ENCODE assay signal across 8 mouse cellular contexts in the genomic region with DNA sequence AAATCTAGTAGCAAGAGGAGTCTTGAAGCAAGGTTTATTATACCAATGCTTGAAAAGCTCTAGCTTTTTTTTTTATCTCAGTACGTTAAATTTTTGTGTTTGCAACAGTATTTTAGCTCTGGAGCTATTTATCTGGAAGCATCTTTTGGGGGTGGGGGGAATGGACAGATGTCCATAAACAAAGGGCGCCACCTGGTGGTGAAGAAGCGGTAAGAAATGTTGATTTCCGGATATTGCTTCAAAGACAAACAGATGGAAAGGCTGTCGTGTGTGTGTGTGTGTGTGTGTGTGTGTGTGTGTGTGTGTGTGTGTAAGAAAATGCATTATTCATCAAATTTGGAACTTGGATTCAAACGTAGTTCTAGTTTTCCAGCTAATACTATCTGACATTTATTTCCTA.
DNase-seq lines count a peak whose midpoint lies in the region; ATAC-seq lines count a peak whose summit lies in the region.

No protein-coding gene starts in this region.

- no peaks in the 10 kb centered on the region for H3K4me1 ChIP-seq in hindbrain, embryonic 10.5 days (replicated peaks)
- H3K4me1 ChIP-seq in hindbrain, embryonic 16.5 days (ENCODE audit: control insufficient read depth, insufficient read depth, low read depth, low read length): no peaks in the 10 kb centered on the region
- no peaks in the 10 kb centered on the region for H3K4me1 ChIP-seq in embryonic facial prominence, embryonic 11.5 days (ENCODE audit: control insufficient read depth, insufficient read depth, low read length)

- no peak overlapping the region for H3K9ac ChIP-seq in hindbrain, embryonic 16.5 days (ENCODE audit: low read depth, low read length)
- no peak overlapping the region for H3K9ac ChIP-seq in embryonic facial prominence, embryonic 11.5 days (replicated peaks; ENCODE audit: low read length)

- no peak for ATAC-seq in hindbrain, embryonic 16.5 days
- ATAC-seq in embryonic facial prominence, embryonic 11.5 days (replicated peaks; ENCODE audit: insufficient number of reproducible peaks, low FRiP score, low TSS enrichment, low read depth): no peak
- no peak for ATAC-seq in erythroid progenitor cell, adult 5-6 weeks (replicated peaks; ENCODE audit: low FRiP score, poor library complexity, severe bottlenecking)

- H3K4me3 ChIP-seq in hindbrain, embryonic 10.5 days: no peak overlapping the region
- no peak overlapping the region for H3K4me3 ChIP-seq in hindbrain, embryonic 16.5 days (ENCODE audit: low read length)
- H3K4me3 ChIP-seq in embryonic facial prominence, embryonic 11.5 days (ENCODE audit: low read depth, low read length): no peak overlapping the region

- peaks cover 14% of the 10 kb centered on the region for H3K27me3 ChIP-seq in hindbrain, embryonic 10.5 days (ENCODE audit: insufficient read depth, poor library complexity, severe bottlenecking)
- H3K27me3 ChIP-seq in hindbrain, embryonic 16.5 days (replicated peaks; ENCODE audit: control insufficient read depth, insufficient read depth, low read length): no peaks in the 10 kb centered on the region
- H3K27me3 ChIP-seq in embryonic facial prominence, embryonic 11.5 days (ENCODE audit: control insufficient read depth, insufficient read depth, low read length): no peaks in the 10 kb centered on the region

- no peaks in the 10 kb centered on the region for H3K36me3 ChIP-seq in hindbrain, embryonic 10.5 days
- no peaks in the 10 kb centered on the region for H3K36me3 ChIP-seq in hindbrain, embryonic 16.5 days (ENCODE audit: control insufficient read depth, insufficient read depth, low read length)
- H3K36me3 ChIP-seq in embryonic facial prominence, embryonic 11.5 days (replicated peaks; ENCODE audit: control insufficient read depth, insufficient read depth, low read depth, low read length): no peaks in the 10 kb centered on the region

- peak; percentile 45 for DNase-seq in hindbrain, embryonic 10.5 days (ENCODE audit: low spot score)
- DNase-seq in CD4-positive helper T cell, adult 2 months (ENCODE audit: low read depth, low spot score): peak; percentile 66
- peak; percentile 56 to 57 for DNase-seq in adrenal gland, adult 18-20 months (ENCODE audit: low spot score in 2 of 2)
- peak; percentile 80 for DNase-seq in embryonic facial prominence, embryonic 11.5 days (ENCODE audit: low spot score)
- peak; percentile 15 for DNase-seq in layer of hippocampus, adult 9-11 months
- peak; percentile 15 for DNase-seq in retina, adult 2 months (ENCODE audit: low read depth, low spot score)

- H3K4me2 ChIP-seq in hindbrain, embryonic 16.5 days (ENCODE audit: low read length): no peak overlapping the region
- H3K4me2 ChIP-seq in embryonic facial prominence, embryonic 11.5 days (ENCODE audit: low read depth, low read length): no peak overlapping the region

- 4% methylated on average over 6 of the region's 6 CpGs for WGBS in hindbrain, embryonic 10.5 days
- WGBS in hindbrain, embryonic 16.5 days: 5% methylated on average over 6 of the region's 6 CpGs
- 8% methylated on average over 6 of the region's 6 CpGs for WGBS in embryonic facial prominence, embryonic 11.5 days

- no peak overlapping the region for H3K27ac ChIP-seq in hindbrain, embryonic 10.5 days
- no peak overlapping the region for H3K27ac ChIP-seq in hindbrain, embryonic 16.5 days (ENCODE audit: low read depth, low read length)
- no peak overlapping the region for H3K27ac ChIP-seq in embryonic facial prominence, embryonic 11.5 days (replicated peaks; ENCODE audit: low read depth, low read length)

- H3K9me3 ChIP-seq in hindbrain, embryonic 10.5 days: no peaks in the 10 kb centered on the region
- H3K9me3 ChIP-seq in hindbrain, embryonic 16.5 days (ENCODE audit: control insufficient read depth, low read length): no peaks in the 10 kb centered on the region
- H3K9me3 ChIP-seq in embryonic facial prominence, embryonic 11.5 days (replicated peaks; ENCODE audit: control insufficient read depth, low read length): no peaks in the 10 kb centered on the region

Comparison
In these comparisons a context has a peak if more than half of its experiments do, and no peak if none do; other contexts are left out.
1. DNase-seq: peak in every context shown above with its lines; median percentile 80 in embryonic facial prominence, embryonic 11.5 days; 66 in CD4-positive helper T cell, adult 2 months; 56 in adrenal gland, adult 18-20 months; 45 in hindbrain, embryonic 10.5 days; 15 in layer of hippocampus, adult 9-11 months; 15 in retina, adult 2 months.